Mouse (Mus musculus) lung, embryonic 16.5 days (tissue): ENCODE results near the gene Tgm1. TPM values are rescaled to one million over a fixed set of nuclear protein-coding genes. Genes with fewer than 3 reads are reported as not detected.

Experiments used
- ATAC-seq: fragments of 200-750 bp; cut with Nextera tagmentation; 2 replicates; pipeline ENCODE4 v1.8.0; 2017; ENCODE audit warnings: low read depth, mild to moderate bottlenecking, moderate library complexity
- H3K27ac ChIP-seq: fragments of 300-500 bp; sonication (generic); 2 replicates; pipeline ENCODE4 v1.5.1; 2014; ENCODE audit warnings: mild to moderate bottlenecking, control low read depth, low read length
- H3K27me3 ChIP-seq: fragments of 300-500 bp; sonication (generic); 2 replicates; pipeline ENCODE4 v1.6.1; 2014; ENCODE audit warnings: low read depth, low read length, mixed read lengths; ENCODE audit not compliant: control insufficient read depth, insufficient read depth
- H3K36me3 ChIP-seq: fragments of 300-500 bp; sonication (generic); 2 replicates; pipeline ENCODE4 v1.6.1; 2014; ENCODE audit warnings: low read length; ENCODE audit not compliant: control insufficient read depth, insufficient read depth
- H3K4me1 ChIP-seq: fragments of 300-500 bp; sonication (generic); replicated peaks from 2 replicates; pipeline ENCODE4 v1.6.1; 2014; ENCODE audit warnings: low read length, mixed read lengths; ENCODE audit not compliant: control insufficient read depth, insufficient read depth
- H3K4me2 ChIP-seq: fragments of 300-500 bp; sonication (generic); 2 replicates; pipeline ENCODE4 v1.6.1; 2014; ENCODE audit warnings: low read depth, low read length, control low read depth
- H3K4me3 ChIP-seq: fragments of 300-500 bp; sonication (generic); 2 replicates; pipeline ENCODE4 v1.5.1; 2014; ENCODE audit warnings: mild to moderate bottlenecking, low read length, control low read depth
- H3K9ac ChIP-seq: fragments of 300-500 bp; sonication (generic); 2 replicates; pipeline ENCODE4 v1.6.1; 2014; ENCODE audit warnings: low read length, control low read depth
- H3K9me3 ChIP-seq: fragments of 300-500 bp; sonication (generic); 2 replicates; pipeline ENCODE4 v1.6.1; 2016; ENCODE audit warnings: low read length; ENCODE audit not compliant: control insufficient read depth
- WGBS: fragments of 180-500 bp; shearing (Covaris S2); extraction: QIAGEN DNeasy Blood & Tissue Kit; methylation state at CpG from one replicate; pipeline ENCODE4 v1.1.7; 2014; 5-methylcytosine and 5-hydroxymethylcytosine counted together
- polyA plus RNA-seq: library from polyadenylated mRNA; unstranded; fragments of >200 nt; fragmentation: Nextera tagmentation; extraction: Ambion mirVana; gene quantifications from 2 replicates; pipeline ENCODE4 v1.2.1, GENCODE M21; 2015

Gene Tgm1
- polyA plus RNA-seq, 1 experiment from 2014 or later, result 3.2 TPM

GRCm38 (mm10) chr14:55730116-55730515 lies 16.4 kb upstream of the Tgm1 start:
- H3K4me3 ChIP-seq, result no peak overlapping the region
- 67% methylated on average over 7 of the region's 7 CpGs for WGBS
- no peaks in the 10 kb centered on the region for H3K9me3 ChIP-seq
- no peak overlapping the region for H3K9ac ChIP-seq
- H3K27ac ChIP-seq, result no peak overlapping the region
- ATAC-seq, result no peak
- no peak overlapping the region for H3K4me2 ChIP-seq
- 0 out of 2 replicates have a peak, but pooled peaks cover 2% of the 10 kb centered on the region for H3K4me1 ChIP-seq
- no peaks in the 10 kb centered on the region for H3K36me3 ChIP-seq
- no peaks in the 10 kb centered on the region for H3K27me3 ChIP-seq

DNA sequence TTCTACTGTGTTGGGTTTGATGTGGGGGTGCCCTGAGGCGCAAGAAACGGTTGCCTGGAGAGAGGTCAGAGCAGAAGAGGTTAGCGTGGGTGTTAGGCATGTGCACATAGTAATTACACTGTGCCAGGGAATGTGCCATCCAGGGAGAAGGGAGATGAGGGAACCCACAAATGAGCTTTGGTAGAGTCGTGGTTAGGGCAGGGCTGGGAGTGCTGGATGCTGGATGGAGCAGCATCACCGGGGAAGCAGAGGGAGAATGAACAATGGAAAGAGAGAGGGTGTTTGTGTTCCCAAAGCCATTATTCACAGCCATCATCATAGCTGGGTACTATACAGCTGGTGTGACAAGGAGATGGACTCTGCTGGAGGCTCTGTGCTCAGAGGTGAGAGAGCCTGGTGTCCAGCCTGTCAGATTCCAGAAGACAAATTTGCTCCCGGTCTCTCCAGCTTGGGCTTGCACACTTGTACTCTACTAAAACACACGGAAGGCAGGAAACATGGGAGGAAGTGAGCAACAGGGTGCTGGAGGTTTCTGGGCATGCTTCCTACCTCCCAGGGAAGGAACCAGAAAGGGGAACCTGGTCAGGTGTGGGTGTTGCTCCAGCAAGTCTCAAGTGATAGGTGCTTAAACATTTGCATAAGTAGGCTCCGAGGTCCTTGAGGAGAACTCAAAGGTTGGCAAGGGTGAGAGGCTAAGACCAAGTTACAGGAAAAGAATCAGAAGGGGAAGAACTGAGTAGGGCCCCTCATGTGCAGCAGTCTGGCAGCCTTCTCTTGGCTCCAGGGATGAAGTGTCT lies 14.4 kb upstream of the Tgm1 start:
- H3K4me3 ChIP-seq, result no peak overlapping the region

DNA sequence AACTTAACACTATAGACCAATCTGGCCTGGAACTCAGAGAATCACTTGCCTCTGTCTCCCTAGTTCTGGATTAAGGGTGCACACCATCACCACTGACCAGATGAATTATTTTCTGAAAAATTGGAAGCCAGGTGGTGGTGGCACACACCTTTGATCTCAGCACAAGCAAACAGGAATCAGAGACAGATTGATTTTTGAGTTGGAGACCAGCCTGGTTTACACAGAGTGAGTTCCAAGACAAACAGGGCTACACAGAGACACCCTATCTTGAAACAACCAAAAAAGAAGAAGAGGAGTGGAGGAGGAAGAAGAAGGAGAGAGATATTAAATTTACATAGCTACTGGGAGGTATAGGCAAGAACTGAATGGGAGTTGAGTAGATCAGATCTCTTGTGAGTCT lies 12.5 kb upstream of the Tgm1 start:
- Histone ChIP-seq H3K4me3 (no peak overlapping the region), H3K27ac (no peak overlapping the region), H3K4me2 (no peak overlapping the region), H3K36me3 (no peaks in the 10 kb centered on the region), H3K9ac (no peak overlapping the region), H3K9me3 (no peaks in the 10 kb centered on the region), H3K27me3 (no peaks in the 10 kb centered on the region), H3K4me1 (peaks cover 7% of the 10 kb centered on the region)
- no peak for ATAC-seq

More for the DNA sequence above, 14.4 kb upstream of the Tgm1 start:
- 41% methylated on average over 8 of the region's 8 CpGs for WGBS
- Histone ChIP-seq H3K9me3 (no peaks in the 10 kb centered on the region), H3K27me3 (no peaks in the 10 kb centered on the region), H3K27ac (no peak overlapping the region), H3K36me3 (no peaks in the 10 kb centered on the region), H3K9ac (no peak overlapping the region), H3K4me2 (no peak overlapping the region), H3K4me1 (peaks cover 5% of the 10 kb centered on the region; the same call in 1 of the 2 replicates)
- peak; percentile 34 for ATAC-seq

- Histone ChIP-seq H3K27ac (no peak overlapping the region), H3K9ac (no peak overlapping the region; the same call in 1 of the 2 replicates), H3K4me2 (no peak overlapping the region), H3K4me1 (peaks cover 8% of the 10 kb centered on the region), H3K9me3 (no peaks in the 10 kb centered on the region), H3K36me3 (0 out of 2 replicates have a peak, but pooled peaks cover 4% of the 10 kb centered on the region), H3K4me3 (no peak overlapping the region), H3K27me3 (no peaks in the 10 kb centered on the region)
- no peak for ATAC-seq
- 43% methylated on average over 8 of the region's 8 CpGs for WGBS
Measured at GRCm38 (mm10) chr14:55724411-55724871, 10.7 kb upstream of the Tgm1 start.

GRCm38 (mm10) chr14:55723433-55723832 lies 9.7 kb upstream of the Tgm1 start:
- no peaks in the 10 kb centered on the region for H3K9me3 ChIP-seq
- H3K4me1 ChIP-seq, result peaks cover 6% of the 10 kb centered on the region
- no peak overlapping the region for H3K4me3 ChIP-seq
- H3K27me3 ChIP-seq, result no peaks in the 10 kb centered on the region
- H3K27ac ChIP-seq, result no peak overlapping the region
- 93% methylated on average over 7 of the region's 7 CpGs for WGBS
- H3K36me3 ChIP-seq, result peaks cover 7% of the 10 kb centered on the region
- H3K9ac ChIP-seq, result no peak overlapping the region
- no peak overlapping the region for H3K4me2 ChIP-seq
- no peak for ATAC-seq

- WGBS, result 35% methylated on average over 8 of the region's 8 CpGs
- ATAC-seq, result 0 out of 2 replicates have a peak, but pooled peaks have one; percentile 1
- peaks cover 6% of the 10 kb centered on the region for H3K4me1 ChIP-seq
- H3K4me3 ChIP-seq, result peak overlapping the region; percentile 88
- H3K36me3 ChIP-seq, result peaks cover 12% of the 10 kb centered on the region
- peak overlapping the region; percentile 88; the same call in 1 of the 2 replicates for H3K27ac ChIP-seq
- no peaks in the 10 kb centered on the region for H3K9me3 ChIP-seq
- peak overlapping the region; percentile 90 for H3K9ac ChIP-seq
- no peaks in the 10 kb centered on the region for H3K27me3 ChIP-seq
- peak overlapping the region; percentile 73 for H3K4me2 ChIP-seq
Measured at GRCm38 (mm10) chr14:55722438-55722945, 8.8 kb upstream of the Tgm1 start.

DNA sequence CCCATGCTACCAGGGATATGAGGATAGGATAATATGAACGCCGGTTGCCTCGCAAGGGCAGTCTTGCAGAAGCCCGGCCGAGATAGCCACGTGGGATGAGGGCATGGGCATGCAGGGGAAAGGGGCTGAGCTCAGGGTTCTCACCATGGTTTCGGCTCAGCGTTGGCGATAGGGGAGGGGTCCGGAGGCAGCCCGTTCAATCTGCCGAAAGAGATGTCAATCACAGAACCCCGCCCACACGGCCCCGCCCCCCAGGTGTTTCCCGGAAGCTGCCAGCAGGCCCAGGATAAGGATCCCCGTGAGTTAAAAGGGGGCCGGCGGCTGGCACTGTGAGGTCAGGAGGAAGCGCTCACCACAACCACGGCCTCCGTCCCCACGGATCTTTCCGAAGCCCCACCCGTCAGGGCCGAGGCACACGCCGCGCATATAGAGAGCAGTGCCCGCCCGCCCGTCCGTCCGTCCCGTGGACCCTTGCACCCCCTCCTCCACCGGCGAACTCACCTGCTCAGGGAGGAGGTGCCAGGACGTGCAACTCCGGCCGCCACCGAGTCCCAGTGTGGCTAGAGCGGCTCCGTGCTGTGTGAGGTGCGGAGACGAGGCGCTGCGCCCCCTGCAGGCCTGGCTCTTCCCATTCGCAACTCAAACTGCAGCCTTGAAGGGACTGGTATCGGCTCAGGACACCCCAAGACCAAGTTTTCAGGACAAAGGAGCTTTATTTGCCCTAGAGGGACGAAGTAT lies 8.1 kb upstream of the Tgm1 start, which contains the start of gene Rabggta:
TSS of gene Rabggta (minus strand) at position 564 of the 738 bp plus-strand sequence.
- H3K4me2 ChIP-seq, result peak within 1 kb of the TSS; percentile 73
- peak; percentile 97 for ATAC-seq
- under 1% methylated on average over 48 of the region's 50 CpGs for WGBS
- H3K4me1 ChIP-seq, result peaks cover 6% of the 10 kb centered on the region
- H3K9me3 ChIP-seq, result no peaks in the 10 kb centered on the region
- peak within 1 kb of the TSS; percentile 88 for H3K4me3 ChIP-seq
- H3K27ac ChIP-seq, result peak within 1 kb of the TSS; percentile 88
- H3K9ac ChIP-seq, result peak within 1 kb of the TSS; percentile 90
- H3K36me3 ChIP-seq, result peaks cover 12% of the 10 kb centered on the region
- no peaks in the 10 kb centered on the region for H3K27me3 ChIP-seq

DNA sequence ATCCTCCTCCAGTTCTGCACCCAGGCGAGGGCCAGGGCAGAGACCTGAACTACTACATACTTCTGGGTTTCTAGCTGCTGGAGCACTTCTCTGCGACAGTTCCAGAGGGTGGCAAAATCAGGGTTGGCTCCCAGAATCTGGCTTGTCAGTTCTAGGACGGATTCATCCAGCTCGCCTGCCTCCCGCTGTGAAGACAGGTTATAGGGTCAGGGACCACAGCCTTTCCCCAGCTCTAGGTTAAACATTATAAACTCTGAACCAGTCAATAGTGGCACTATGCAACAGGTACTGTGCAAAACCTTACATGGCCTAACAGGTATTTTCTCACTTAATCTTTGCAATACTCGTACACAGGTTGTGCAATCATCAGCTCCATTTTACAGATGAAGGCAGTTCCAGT lies 7.3 kb upstream of the Tgm1 start:
- ATAC-seq, result no peak
- Histone ChIP-seq H3K9me3 (no peaks in the 10 kb centered on the region), H3K4me1 (peaks cover 6% of the 10 kb centered on the region), H3K27ac (no peak overlapping the region), H3K4me3 (peak overlapping the region; percentile 88), H3K36me3 (peaks cover 12% of the 10 kb centered on the region), H3K27me3 (no peaks in the 10 kb centered on the region), H3K4me2 (peak overlapping the region; percentile 73), H3K9ac (peak overlapping the region; percentile 90; the same call in 1 of the 2 replicates)
- 67% methylated on average over 6 of the region's 6 CpGs for WGBS

- 96% methylated on average over 12 of the region's 12 CpGs for WGBS
- no peak overlapping the region for H3K27ac ChIP-seq
Measured at GRCm38 (mm10) chr14:55720666-55721065, 6.9 kb upstream of the Tgm1 start.

More at GRCm38 (mm10) chr14:55720666-55721065, 6.9 kb upstream of the Tgm1 start:
- Histone ChIP-seq H3K9ac (no peak overlapping the region), H3K36me3 (peaks cover 12% of the 10 kb centered on the region), H3K4me1 (peaks cover 6% of the 10 kb centered on the region), H3K9me3 (no peaks in the 10 kb centered on the region), H3K4me2 (no peak overlapping the region), H3K27me3 (no peaks in the 10 kb centered on the region), H3K4me3 (no peak overlapping the region)
- ATAC-seq, result no peak
